Mouse (Mus musculus) megakaryocyte, embryonic 14.5 days (primary cell): ENCODE measurements at regions not wholly inside any gene's neighbourhood (a gene's known extent, or its start where the extent isn't known, plus 50 kb on each side); places are given as distances from the start of the nearest gene placed in this dataset.

Source experiments
- FLI1 ChIP-seq: IDR thresholded peaks from 2 replicates; pipeline ENCODE4 v1.6.1; 2012; ENCODE audit warnings: low read length, inconsistent platforms, mixed read lengths
- GATA1 ChIP-seq: IDR thresholded peaks from 3 replicates; pipeline ENCODE4 v1.6.1; 2012; ENCODE audit warnings: mixed read lengths, low read length, inconsistent platforms, borderline replicate concordance

- no peak for TF ChIP-seq GATA1
- no peak for TF ChIP-seq FLI1
Observed at GRCm38 (mm10) chr4:53327382-53328165, 112.6 kb upstream of the Slc44a1 start.
